Mouse (Mus musculus) hindbrain, embryonic 10.5 days (tissue): ENCODE results near the gene Pik3c2b. TPM values are rescaled to one million over a fixed set of nuclear protein-coding genes. Genes with fewer than 3 reads are reported as not detected.

Source experiments
- DNase-seq: peaks from one replicate; pipeline ENCODE4 v3.0.0-alpha.2; 2017; ENCODE audit warnings: low spot score
- H3K27ac ChIP-seq: fragments of 300-500 bp; sonication (generic); 2 replicates; pipeline ENCODE4 v1.5.1; 2016; ENCODE audit warnings: mild to moderate bottlenecking, moderate library complexity
- H3K27me3 ChIP-seq: fragments of 300-500 bp; sonication (generic); 2 replicates; pipeline ENCODE4 v1.6.1; 2016; ENCODE audit warnings: mild to moderate bottlenecking; ENCODE audit not compliant: poor library complexity, insufficient read depth, severe bottlenecking
- H3K36me3 ChIP-seq: fragments of 300-500 bp; sonication (generic); 2 replicates; pipeline ENCODE4 v1.6.1; 2016; ENCODE audit warnings: mild to moderate bottlenecking, moderate library complexity
- H3K4me1 ChIP-seq: fragments of 300-500 bp; sonication (generic); replicated peaks from 2 replicates; pipeline ENCODE4 v1.6.1; 2016; ENCODE audit warnings: mild to moderate bottlenecking
- H3K4me3 ChIP-seq: fragments of 300-500 bp; sonication (generic); 2 replicates; pipeline ENCODE4 v1.5.1; 2016; ENCODE audit warnings: mild to moderate bottlenecking, moderate library complexity
- H3K9me3 ChIP-seq: fragments of 300-500 bp; sonication (generic); 2 replicates; pipeline ENCODE4 v1.6.1; 2016; ENCODE audit warnings: mild to moderate bottlenecking, moderate library complexity
- WGBS: fragments of 180-500 bp; shearing (Covaris S2); methylation state at CpG from one replicate; pipeline ENCODE4 v1.1.7; 2016; 5-methylcytosine and 5-hydroxymethylcytosine counted together
- polyA plus RNA-seq: library from polyadenylated mRNA; unstranded; fragments of >200 nt; fragmentation: Nextera tagmentation; extraction: Ambion mirVana; gene quantifications from 2 replicates; pipeline ENCODE4 v1.2.1, GENCODE M21; 2016

The Pik3c2b gene
- polyA plus RNA-seq, 1 experiment from 2014 or later: 20.8 TPM

GRCm38 (mm10) chr1:133045861-133046440 lies 484 bp downstream of the Pik3c2b start:
- Histone ChIP-seq H3K27ac (peak overlapping the region; percentile 99), H3K4me3 (peak overlapping the region; percentile 95), H3K9me3 (no peaks in the 10 kb centered on the region), H3K36me3 (0 out of 2 replicates have a peak, but pooled peaks cover 4% of the 10 kb centered on the region), H3K27me3 (no peaks in the 10 kb centered on the region), H3K4me1 (peaks cover 60% of the 10 kb centered on the region)
- peak; percentile 84 for DNase-seq
- WGBS: under 1% methylated on average over 70 of the region's 71 CpGs

GRCm38 (mm10) chr1:133046441-133046931 lies 1.0 kb downstream of the Pik3c2b start:
- 0 out of 2 replicates have a peak, but pooled peaks cover 8% of the 10 kb centered on the region for H3K36me3 ChIP-seq
- peak overlapping the region; percentile 99 for H3K27ac ChIP-seq
- no peaks in the 10 kb centered on the region for H3K27me3 ChIP-seq
- H3K9me3 ChIP-seq: no peaks in the 10 kb centered on the region
- H3K4me1 ChIP-seq: peaks cover 60% of the 10 kb centered on the region
- peak overlapping the region; percentile 95 for H3K4me3 ChIP-seq
- under 1% methylated on average over 33 of the region's 40 CpGs for WGBS
- peak; percentile 63 for DNase-seq

GRCm38 (mm10) chr1:133047575-133047974 lies 2.1 kb downstream of the Pik3c2b start:
- Histone ChIP-seq H3K4me3 (peak overlapping the region; percentile 95), H3K4me1 (peaks cover 68% of the 10 kb centered on the region), H3K27ac (peak overlapping the region; percentile 99), H3K27me3 (no peaks in the 10 kb centered on the region), H3K36me3 (0 out of 2 replicates have a peak, but pooled peaks cover 13% of the 10 kb centered on the region), H3K9me3 (no peaks in the 10 kb centered on the region)
- 44% methylated on average over 8 of the region's 8 CpGs for WGBS
- DNase-seq: no peak

GRCm38 (mm10) chr1:133048690-133049089 lies 3.2 kb downstream of the Pik3c2b start:
- WGBS: 35% methylated on average over 2 of the region's 2 CpGs
- H3K4me3 ChIP-seq: peak overlapping the region; percentile 95
- H3K4me1 ChIP-seq: peaks cover 79% of the 10 kb centered on the region
- no peaks in the 10 kb centered on the region for H3K27me3 ChIP-seq
- no peak for DNase-seq
- peak overlapping the region; percentile 24 for H3K27ac ChIP-seq
- H3K9me3 ChIP-seq: no peaks in the 10 kb centered on the region
- H3K36me3 ChIP-seq: 0 out of 2 replicates have a peak, but pooled peaks cover 16% of the 10 kb centered on the region

- H3K36me3 ChIP-seq: 0 out of 2 replicates have a peak, but pooled peaks cover 16% of the 10 kb centered on the region
- no peaks in the 10 kb centered on the region for H3K27me3 ChIP-seq
- DNase-seq: no peak
- WGBS: 27% methylated on average over 11 of the region's 11 CpGs
- H3K4me1 ChIP-seq: peaks cover 83% of the 10 kb centered on the region
- H3K9me3 ChIP-seq: no peaks in the 10 kb centered on the region
- peak overlapping the region; percentile 79 for H3K27ac ChIP-seq
- H3K4me3 ChIP-seq: peak overlapping the region; percentile 31
Measured at GRCm38 (mm10) chr1:133050001-133050431, 4.5 kb downstream of the Pik3c2b start.

GRCm38 (mm10) chr1:133051829-133052228 lies 6.4 kb downstream of the Pik3c2b start:
- Histone ChIP-seq H3K4me1 (peaks cover 80% of the 10 kb centered on the region), H3K36me3 (0 out of 2 replicates have a peak, but pooled peaks cover 20% of the 10 kb centered on the region), H3K9me3 (no peaks in the 10 kb centered on the region), H3K4me3 (no peak overlapping the region), H3K27me3 (no peaks in the 10 kb centered on the region), H3K27ac (no peak overlapping the region)
- DNase-seq: no peak
- WGBS: 94% methylated on average over 2 of the region's 2 CpGs

- Histone ChIP-seq H3K4me1 (peaks cover 79% of the 10 kb centered on the region), H3K27me3 (no peaks in the 10 kb centered on the region), H3K9me3 (no peaks in the 10 kb centered on the region), H3K27ac (peak overlapping the region; percentile 53; the same call in 1 of the 2 replicates), H3K36me3 (0 out of 2 replicates have a peak, but pooled peaks cover 20% of the 10 kb centered on the region), H3K4me3 (no peak overlapping the region)
- WGBS: 57% methylated on average over 5 of the region's 5 CpGs
- no peak for DNase-seq
Measured at GRCm38 (mm10) chr1:133053034-133053433, 7.6 kb downstream of the Pik3c2b start.

- no peak overlapping the region for H3K4me3 ChIP-seq
- 80% methylated on average over 8 of the region's 8 CpGs for WGBS
- DNase-seq: no peak
- H3K4me1 ChIP-seq: peaks cover 71% of the 10 kb centered on the region
- 0 out of 2 replicates have a peak, but pooled peaks cover 20% of the 10 kb centered on the region for H3K36me3 ChIP-seq
- H3K27ac ChIP-seq: 0 out of 2 replicates have a peak overlapping the region, but pooled peaks have one; percentile 23
- no peaks in the 10 kb centered on the region for H3K27me3 ChIP-seq
- no peaks in the 10 kb centered on the region for H3K9me3 ChIP-seq
Measured at GRCm38 (mm10) chr1:133054326-133054725, 8.9 kb downstream of the Pik3c2b start.

- H3K27ac ChIP-seq: peak overlapping the region; percentile 35; the same call in 1 of the 2 replicates
- no peak for DNase-seq
- H3K36me3 ChIP-seq: peaks cover 26% of the 10 kb centered on the region
- H3K4me3 ChIP-seq: no peak overlapping the region
- H3K9me3 ChIP-seq: no peaks in the 10 kb centered on the region
- WGBS: 79% methylated on average over 7 of the region's 7 CpGs
- peaks cover 61% of the 10 kb centered on the region for H3K4me1 ChIP-seq
- H3K27me3 ChIP-seq: no peaks in the 10 kb centered on the region
Measured at GRCm38 (mm10) chr1:133057345-133058034, 12.0 kb downstream of the Pik3c2b start.

GRCm38 (mm10) chr1:133059592-133059991 lies 14.1 kb downstream of the Pik3c2b start:
- Histone ChIP-seq H3K4me3 (no peak overlapping the region), H3K9me3 (no peaks in the 10 kb centered on the region), H3K4me1 (peaks cover 44% of the 10 kb centered on the region), H3K36me3 (peaks cover 44% of the 10 kb centered on the region), H3K27ac (no peak overlapping the region), H3K27me3 (no peaks in the 10 kb centered on the region)
- 60% methylated on average over 2 of the region's 2 CpGs for WGBS
- DNase-seq: no peak

- Histone ChIP-seq H3K4me1 (peaks cover 38% of the 10 kb centered on the region), H3K27ac (0 out of 2 replicates have a peak overlapping the region, but pooled peaks have one; percentile 16), H3K36me3 (peaks cover 50% of the 10 kb centered on the region), H3K27me3 (no peaks in the 10 kb centered on the region), H3K4me3 (no peak overlapping the region), H3K9me3 (no peaks in the 10 kb centered on the region)
- no peak for DNase-seq
- 63% methylated on average over 4 of the region's 4 CpGs for WGBS
Measured at GRCm38 (mm10) chr1:133060681-133061080, 15.2 kb downstream of the Pik3c2b start.

GRCm38 (mm10) chr1:133063164-133063563 lies 17.7 kb downstream of the Pik3c2b start:
- Histone ChIP-seq H3K9me3 (no peaks in the 10 kb centered on the region), H3K4me1 (peaks cover 20% of the 10 kb centered on the region; the same call in 1 of the 2 replicates), H3K27me3 (no peaks in the 10 kb centered on the region), H3K4me3 (no peak overlapping the region), H3K36me3 (peaks cover 69% of the 10 kb centered on the region), H3K27ac (no peak overlapping the region)
- DNase-seq: no peak
- 95% methylated on average over 6 of the region's 6 CpGs for WGBS

- DNase-seq: no peak
- H3K4me3 ChIP-seq: no peak overlapping the region
- H3K4me1 ChIP-seq: peaks cover 42% of the 10 kb centered on the region
- H3K36me3 ChIP-seq: peaks cover 94% of the 10 kb centered on the region
- peak overlapping the region; percentile 60 for H3K27ac ChIP-seq
- WGBS: 71% methylated on average over 5 of the region's 5 CpGs
- H3K9me3 ChIP-seq: no peaks in the 10 kb centered on the region
- H3K27me3 ChIP-seq: no peaks in the 10 kb centered on the region
Measured at GRCm38 (mm10) chr1:133068268-133068667, 22.8 kb downstream of the Pik3c2b start.
